Mouse (Mus musculus) embryonic facial prominence, embryonic 11.5 days (tissue): Measurements from ENCODE around the gene Rftn1. TPM values are rescaled to one million over a fixed set of nuclear protein-coding genes. Genes with fewer than 3 reads are reported as not detected.

Experiments
- ATAC-seq: fragments of 200-750 bp; cut with Nextera tagmentation; replicated peaks from 2 replicates; pipeline ENCODE4 v1.8.0; 2017; ENCODE audit warnings: low read depth; ENCODE audit not compliant: insufficient number of reproducible peaks, low FRiP score, low TSS enrichment
- DNase-seq: peaks from one replicate; pipeline ENCODE4 v3.0.0-alpha.2; 2015; ENCODE audit warnings: low spot score
- H3K27ac ChIP-seq: fragments of 300-500 bp; sonication (generic); replicated peaks from 2 replicates; pipeline ENCODE4 v1.5.1; 2014; ENCODE audit warnings: mild to moderate bottlenecking, low read depth, low read length, control low read depth
- H3K27me3 ChIP-seq: fragments of 300-500 bp; sonication (generic); 2 replicates; pipeline ENCODE4 v1.6.1; 2014; ENCODE audit warnings: mild to moderate bottlenecking, low read length, moderate library complexity, mixed read lengths; ENCODE audit not compliant: control insufficient read depth, insufficient read depth
- H3K36me3 ChIP-seq: fragments of 300-500 bp; sonication (generic); replicated peaks from 2 replicates; pipeline ENCODE4 v1.6.1; 2014; ENCODE audit warnings: low read depth, mild to moderate bottlenecking, low read length, moderate library complexity, mixed read lengths; ENCODE audit not compliant: control insufficient read depth, insufficient read depth
- H3K4me1 ChIP-seq: fragments of 300-500 bp; sonication (generic); 2 replicates; pipeline ENCODE4 v1.6.1; 2014; ENCODE audit warnings: low read length, mixed read lengths; ENCODE audit not compliant: control insufficient read depth, insufficient read depth
- H3K4me2 ChIP-seq: fragments of 300-500 bp; sonication (generic); 2 replicates; pipeline ENCODE4 v1.6.1; 2014; ENCODE audit warnings: low read depth, mild to moderate bottlenecking, control low read depth, low read length, moderate library complexity
- H3K4me3 ChIP-seq: fragments of 300-500 bp; sonication (generic); 2 replicates; pipeline ENCODE4 v1.5.1; 2014; ENCODE audit warnings: low read depth, low read length, control low read depth
- H3K9ac ChIP-seq: fragments of 300-500 bp; sonication (generic); replicated peaks from 2 replicates; pipeline ENCODE4 v1.6.1; 2014; ENCODE audit warnings: mild to moderate bottlenecking, control low read depth, low read length
- H3K9me3 ChIP-seq: fragments of 300-500 bp; sonication (generic); replicated peaks from 2 replicates; pipeline ENCODE4 v1.6.1; 2016; ENCODE audit warnings: mild to moderate bottlenecking, low read length, inconsistent platforms, mixed read lengths; ENCODE audit not compliant: control insufficient read depth
- WGBS: fragments of 180-500 bp; shearing (Covaris S2); extraction: QIAGEN DNeasy Blood & Tissue Kit; methylation state at CpG from one replicate; pipeline ENCODE4 v1.1.7; 2014; 5-methylcytosine and 5-hydroxymethylcytosine counted together
- polyA plus RNA-seq: library from polyadenylated mRNA; unstranded; fragments of >200 nt; fragmentation: Nextera tagmentation; extraction: Ambion mirVana; gene quantifications from 2 replicates; pipeline ENCODE4 v1.2.1, GENCODE M21; 2014

The Rftn1 gene
- polyA plus RNA-seq, 1 experiment from 2014 or later, result 6.5 TPM

DNA sequence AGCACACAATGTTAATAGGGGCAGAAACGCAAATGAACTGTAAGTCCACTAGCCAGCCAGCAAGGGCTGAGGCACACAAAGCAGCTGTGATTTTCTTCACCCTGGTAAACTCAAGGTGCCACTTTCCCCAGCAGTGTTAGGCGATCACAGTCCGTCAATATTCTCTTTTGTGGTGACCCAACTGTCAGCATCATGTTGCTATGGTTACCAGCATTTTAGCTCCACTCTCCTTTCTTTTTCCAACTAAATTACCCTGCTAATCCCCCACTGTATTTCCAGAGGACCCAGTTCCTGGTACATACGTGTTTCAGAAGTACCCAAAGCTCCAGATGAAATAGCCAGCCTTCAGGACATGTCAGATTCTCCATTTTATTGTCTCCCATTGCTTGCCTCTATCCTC, 169.1 kb downstream of the Rftn1 start:
- Histone ChIP-seq H3K4me1 (no peaks in the 10 kb centered on the region), H3K9ac (no peak overlapping the region), H3K27ac (no peak overlapping the region), H3K9me3 (no peaks in the 10 kb centered on the region), H3K27me3 (no peaks in the 10 kb centered on the region), H3K36me3 (no peaks in the 10 kb centered on the region), H3K4me2 (no peak overlapping the region), H3K4me3 (no peak overlapping the region)
- 44% methylated on average over 4 of the region's 4 CpGs for WGBS
- DNase-seq (peak; percentile 6), ATAC-seq (no peak)

DNA sequence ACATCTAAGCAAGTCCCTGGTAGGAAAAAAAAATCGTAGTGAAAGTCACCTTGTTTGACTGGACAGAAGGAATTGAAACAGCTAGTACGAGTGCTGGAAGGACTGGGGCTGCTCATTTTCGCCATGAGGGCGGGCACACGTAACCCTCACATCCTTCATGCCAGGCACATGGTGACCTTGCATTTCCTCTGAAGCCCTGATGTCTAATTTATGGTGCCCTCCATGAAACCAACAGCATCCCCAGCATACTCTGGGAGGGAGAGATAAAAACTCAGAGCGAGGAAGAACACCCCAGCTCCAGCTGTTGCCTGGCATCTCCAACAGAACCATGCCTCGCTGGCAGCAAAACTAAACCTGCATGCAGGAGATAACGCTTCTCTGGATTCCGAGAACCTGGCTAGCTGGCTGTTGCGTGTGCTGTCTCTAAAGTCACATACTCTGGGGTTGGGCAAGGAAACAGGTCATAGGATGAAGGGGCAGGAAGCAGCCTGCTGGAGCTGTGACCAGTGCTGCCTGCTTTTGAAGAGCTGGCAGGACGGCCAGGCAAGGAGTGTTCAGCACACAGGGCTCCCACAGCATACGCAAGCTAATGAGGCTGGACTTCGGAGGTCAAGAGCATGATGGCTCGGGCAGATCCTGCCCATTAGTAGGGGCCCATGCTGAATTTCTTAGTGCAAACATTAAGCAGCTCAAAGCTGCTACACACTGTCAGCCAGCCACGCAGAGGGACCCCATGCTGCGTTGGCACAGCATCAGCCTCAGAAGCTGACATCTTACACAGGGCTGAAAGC, 170.1 kb downstream of the Rftn1 start:
- Histone ChIP-seq H3K36me3 (no peaks in the 10 kb centered on the region), H3K4me2 (no peak overlapping the region), H3K27me3 (no peaks in the 10 kb centered on the region), H3K27ac (no peak overlapping the region), H3K9ac (no peak overlapping the region), H3K9me3 (no peaks in the 10 kb centered on the region), H3K4me3 (no peak overlapping the region), H3K4me1 (no peaks in the 10 kb centered on the region)
- DNase-seq, result peak; percentile 9
- 64% methylated on average over 16 of the region's 16 CpGs for WGBS
- ATAC-seq, result peak; percentile 71

DNA sequence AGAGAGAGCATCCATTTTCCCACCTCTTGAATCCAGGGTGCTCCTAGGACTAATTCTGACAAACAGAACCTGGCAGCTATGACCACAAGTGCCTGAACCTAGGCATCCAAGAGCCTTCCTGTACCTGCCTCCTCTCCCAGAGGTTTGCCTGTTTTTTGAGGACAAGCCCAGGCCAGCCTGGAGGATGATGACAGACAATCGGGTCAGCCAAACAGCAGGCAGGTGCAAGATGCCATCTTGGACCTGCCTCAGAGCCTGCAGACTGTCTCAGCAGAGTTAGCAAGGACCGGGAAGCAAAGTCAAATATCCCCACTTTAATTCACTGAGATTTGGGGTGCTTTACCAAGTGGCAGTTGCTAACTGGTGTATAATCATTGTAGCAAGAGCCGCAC, 170.7 kb downstream of the Rftn1 start:
- Histone ChIP-seq H3K27ac (no peak overlapping the region), H3K36me3 (no peaks in the 10 kb centered on the region), H3K9ac (no peak overlapping the region), H3K27me3 (no peaks in the 10 kb centered on the region), H3K4me2 (no peak overlapping the region), H3K4me3 (no peak overlapping the region), H3K4me1 (no peaks in the 10 kb centered on the region), H3K9me3 (no peaks in the 10 kb centered on the region)
- WGBS, result 77% methylated on average over 3 of the region's 3 CpGs
- ATAC-seq, result no peak
- no peak for DNase-seq

DNA sequence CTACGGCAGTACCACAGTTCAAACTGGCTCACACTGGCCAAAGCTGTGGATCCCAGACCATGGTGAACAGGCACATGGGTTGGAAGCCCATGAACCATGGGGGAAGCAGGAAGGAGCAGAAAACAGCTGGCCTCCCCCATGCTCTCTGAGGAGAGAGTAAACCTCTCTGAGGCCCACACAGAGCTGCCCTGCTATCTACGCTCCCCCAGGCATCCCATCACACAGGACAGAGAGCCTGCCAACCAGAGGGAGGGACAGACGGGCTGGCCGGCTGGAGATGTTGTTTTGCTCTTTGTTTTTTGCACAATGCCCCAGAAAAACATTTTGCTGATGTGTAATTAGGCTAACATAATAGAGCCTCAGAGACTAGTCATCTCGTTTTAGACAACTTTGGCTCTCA, 171.4 kb downstream of the Rftn1 start:
- H3K9me3 ChIP-seq, result no peaks in the 10 kb centered on the region
- no peaks in the 10 kb centered on the region for H3K4me1 ChIP-seq
- no peak overlapping the region for H3K9ac ChIP-seq
- WGBS, result 55% methylated on average over 5 of the region's 5 CpGs
- H3K36me3 ChIP-seq, result no peaks in the 10 kb centered on the region
- no peak for ATAC-seq
- no peaks in the 10 kb centered on the region for H3K27me3 ChIP-seq
- DNase-seq, result no peak
- no peak overlapping the region for H3K27ac ChIP-seq
- no peak overlapping the region for H3K4me2 ChIP-seq
- H3K4me3 ChIP-seq, result no peak overlapping the region

DNA sequence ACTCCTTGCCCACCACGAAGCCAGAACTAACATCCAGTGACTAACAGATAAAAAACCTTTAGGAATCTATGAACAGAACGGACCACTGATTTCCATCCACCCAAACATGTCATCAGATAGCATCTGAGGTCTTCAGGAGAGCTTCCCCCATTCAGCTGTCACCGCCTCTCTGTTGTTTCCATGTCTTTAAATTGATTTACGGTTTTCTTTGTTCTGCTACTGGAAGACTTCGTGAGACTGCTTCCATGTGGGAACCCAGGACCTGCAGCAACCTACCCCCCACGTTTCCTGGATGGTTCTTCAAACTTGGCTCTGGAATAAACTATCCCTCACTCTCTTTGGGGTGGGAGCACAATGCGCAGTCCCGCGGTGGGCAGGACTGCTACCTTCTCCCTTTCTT, 175.8 kb downstream of the Rftn1 start:
- H3K4me3 ChIP-seq, result no peak overlapping the region
- no peaks in the 10 kb centered on the region for H3K9me3 ChIP-seq
- no peaks in the 10 kb centered on the region for H3K27me3 ChIP-seq
- no peak overlapping the region for H3K4me2 ChIP-seq
- H3K36me3 ChIP-seq, result no peaks in the 10 kb centered on the region
- ATAC-seq (no peak), DNase-seq (no peak)
- WGBS, result 88% methylated on average over 9 of the region's 9 CpGs
- H3K9ac ChIP-seq, result no peak overlapping the region
- H3K27ac ChIP-seq, result no peak overlapping the region
- H3K4me1 ChIP-seq, result no peaks in the 10 kb centered on the region

DNA sequence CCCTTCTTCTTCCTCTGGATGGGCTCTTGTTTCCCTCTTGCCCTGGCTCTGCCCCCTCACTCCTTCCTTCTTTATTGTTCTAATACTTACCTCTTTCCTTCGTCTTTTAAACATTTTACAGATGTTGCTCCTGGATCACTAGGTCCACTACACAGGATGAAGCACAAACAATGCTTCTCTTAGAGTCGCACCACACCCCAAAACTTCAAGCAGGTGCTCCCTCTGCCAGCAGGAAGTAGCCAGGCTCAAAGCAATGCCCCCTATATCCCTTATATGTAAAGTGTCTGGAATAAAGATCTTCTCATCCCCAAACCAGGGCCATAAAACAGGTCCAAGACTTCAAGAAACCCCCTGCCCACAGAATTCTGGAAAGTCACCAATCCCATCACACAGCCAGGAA, 176.6 kb downstream of the Rftn1 start:
- ATAC-seq (no peak), DNase-seq (no peak)
- Histone ChIP-seq H3K9me3 (no peaks in the 10 kb centered on the region), H3K4me3 (no peak overlapping the region), H3K9ac (no peak overlapping the region), H3K4me1 (no peaks in the 10 kb centered on the region), H3K27ac (no peak overlapping the region), H3K4me2 (no peak overlapping the region), H3K27me3 (no peaks in the 10 kb centered on the region), H3K36me3 (no peaks in the 10 kb centered on the region)
- WGBS, result 61% methylated on average over 2 of the region's 2 CpGs

DNA sequence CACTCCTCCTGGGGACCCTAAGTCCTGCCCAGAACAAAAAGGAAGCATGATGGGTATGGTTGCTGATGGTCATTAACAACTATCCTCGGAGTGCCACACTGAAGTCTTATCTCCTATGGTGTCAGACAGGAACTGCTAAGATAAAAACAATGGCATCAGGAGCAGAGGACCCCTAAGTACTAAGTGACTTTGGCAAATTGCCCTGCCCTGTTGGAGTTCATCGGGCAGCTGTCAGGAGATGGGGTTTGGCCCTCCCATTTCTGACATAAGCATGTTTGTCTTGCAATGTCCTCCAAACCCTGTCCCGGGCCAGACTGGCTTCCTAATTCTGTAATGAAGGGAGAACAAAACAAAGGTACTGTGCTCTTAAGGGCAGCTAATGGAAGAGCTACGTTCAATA, 180.4 kb downstream of the Rftn1 start:
- H3K4me1 ChIP-seq, result no peaks in the 10 kb centered on the region; the same call in 1 of the 2 replicates
- ATAC-seq (no peak), DNase-seq (no peak)
- H3K9ac ChIP-seq, result no peak overlapping the region
- H3K4me2 ChIP-seq, result no peak overlapping the region
- 75% methylated on average over 4 of the region's 4 CpGs for WGBS
- no peaks in the 10 kb centered on the region for H3K9me3 ChIP-seq
- H3K27ac ChIP-seq, result no peak overlapping the region
- no peak overlapping the region for H3K4me3 ChIP-seq
- no peaks in the 10 kb centered on the region for H3K27me3 ChIP-seq
- H3K36me3 ChIP-seq, result no peaks in the 10 kb centered on the region

DNA sequence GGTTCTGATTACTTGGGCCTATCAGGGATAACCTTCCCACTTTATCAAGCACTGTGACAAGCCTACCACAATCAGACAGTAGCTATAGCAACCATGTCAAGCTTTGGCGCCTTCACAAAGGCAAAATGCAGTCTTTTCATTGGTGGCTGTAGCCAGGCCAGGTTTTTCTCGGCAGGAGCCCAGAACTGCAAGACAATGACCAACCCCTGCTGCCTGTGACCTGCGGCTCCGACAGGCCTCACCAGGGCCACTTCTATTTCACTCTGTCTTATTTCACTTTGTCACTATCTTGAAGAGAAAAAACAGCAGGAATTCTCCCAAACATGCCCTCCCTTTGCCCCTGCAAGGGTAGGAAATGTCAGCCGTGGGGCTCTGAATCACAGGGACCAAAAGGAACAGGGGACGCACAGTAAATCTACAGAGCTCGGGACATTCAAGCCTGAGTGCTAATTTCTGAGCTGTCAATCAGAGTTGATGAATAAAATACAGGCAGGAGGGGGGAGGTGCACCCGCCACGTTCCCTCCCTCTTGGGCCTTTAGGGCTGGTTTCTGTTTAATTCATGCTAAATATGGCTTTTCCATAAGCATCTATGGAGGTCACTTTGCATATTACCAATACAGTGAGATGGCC, 183.6 kb downstream of the Rftn1 start:
- Histone ChIP-seq H3K4me3 (no peak overlapping the region), H3K9ac (0 out of 2 replicates have a peak overlapping the region, but pooled peaks have one; percentile 22), H3K4me2 (no peak overlapping the region), H3K27me3 (no peaks in the 10 kb centered on the region), H3K27ac (peak overlapping the region; percentile 28; the same call in 1 of the 2 replicates), H3K9me3 (no peaks in the 10 kb centered on the region), H3K4me1 (no peaks in the 10 kb centered on the region; the same call in 1 of the 2 replicates), H3K36me3 (no peaks in the 10 kb centered on the region)
- 8% methylated on average over 9 of the region's 9 CpGs for WGBS
- peak; percentile 68 for DNase-seq
- ATAC-seq, result peak; percentile 87
